Mouse (Mus musculus) C2C12 (cell line): ENCODE data around the gene Car7. TPM values are rescaled to one million over a fixed set of nuclear protein-coding genes. Genes with fewer than 3 reads are reported as not detected.

Experiments used
- H3K27me3 ChIP-seq: one replicate; pipeline ENCODE4 v1.6.1; 2011; ENCODE audit not compliant: control insufficient read depth, insufficient read depth, insufficient read length
- H3K36me3 ChIP-seq: one replicate; pipeline ENCODE4 v1.6.1; 2011; ENCODE audit not compliant: control insufficient read depth, insufficient read depth
- H3K4me3 ChIP-seq: one replicate; pipeline ENCODE4 v1.5.1; 2011; ENCODE audit warnings: mild to moderate bottlenecking, control low read depth; ENCODE audit not compliant: poor library complexity, insufficient read depth, severe bottlenecking
- H3K79me2 ChIP-seq: one replicate; pipeline ENCODE4 v1.6.1; 2011; ENCODE audit not compliant: control insufficient read depth, insufficient read depth
- H3K79me3 ChIP-seq: one replicate; pipeline ENCODE4 v1.6.1; 2011; ENCODE audit warnings: low read depth, control low read depth
- H3ac ChIP-seq: one replicate; pipeline ENCODE3; 2011; ENCODE audit warnings: low read depth; ENCODE audit not compliant: control insufficient read depth, insufficient read length
- CEBPB ChIP-seq: IDR thresholded peaks from one replicate; pipeline ENCODE4 v1.6.1; 2011; ENCODE audit warnings: low read depth, mild to moderate bottlenecking, control low read depth, moderate library complexity
- CTCF ChIP-seq: IDR thresholded peaks from one replicate; pipeline ENCODE4 v1.5.1; 2011; ENCODE audit not compliant: control insufficient read depth, insufficient read depth, insufficient read length
- FOSL1 ChIP-seq: IDR thresholded peaks from one replicate; pipeline ENCODE4 v1.8.0; 2011; ENCODE audit warnings: mild to moderate bottlenecking, low read length; ENCODE audit not compliant: poor library complexity, insufficient read depth, severe bottlenecking
- MAX ChIP-seq: IDR thresholded peaks from one replicate; pipeline ENCODE4 v1.6.1; 2011; ENCODE audit warnings: mild to moderate bottlenecking, control low read depth
- MYOD1 ChIP-seq: IDR thresholded peaks from one replicate; pipeline ENCODE4 v1.6.1; 2011; ENCODE audit warnings: low read depth; ENCODE audit not compliant: control insufficient read depth, insufficient read length
- MYOG ChIP-seq: IDR thresholded peaks from one replicate; pipeline ENCODE4 v1.6.1; 2011; ENCODE audit not compliant: control insufficient read depth, insufficient read length; ENCODE audit errors: extremely low read depth
- USF1 ChIP-seq: IDR thresholded peaks from one replicate; pipeline ENCODE4 v1.6.1; 2011; ENCODE audit warnings: low read depth, mild to moderate bottlenecking, control low read depth, moderate library complexity
- polyA plus RNA-seq: library from polyadenylated mRNA; unstranded; fragments of >200 nt; fragmentation: generic; extraction: Trizol; gene quantifications from one replicate; pipeline ENCODE4 v1.2.1, GENCODE M21; 2012; ENCODE audit warnings: missing spikeins

Car7 gene
- polyA plus RNA-seq, 1 experiment, result 0.16 TPM

GRCm38 (mm10) chr8:104557226-104557625 is 22.7 kb downstream of the Car7 start:
- no peaks in the 10 kb centered on the region for H3K79me2 ChIP-seq
- no peak for TF ChIP-seq FOSL1
- no peak for TF ChIP-seq CEBPB
- TF ChIP-seq CTCF, result no peak
- TF ChIP-seq MYOD1, result no peak
- no peak for TF ChIP-seq USF1
- no peak for TF ChIP-seq MYOG
- TF ChIP-seq MAX, result no peak
- no peak overlapping the region for H3K4me3 ChIP-seq
- peaks cover 19% of the 10 kb centered on the region for H3K27me3 ChIP-seq
- no peaks in the 10 kb centered on the region for H3K79me3 ChIP-seq
- H3K36me3 ChIP-seq, result no peaks in the 10 kb centered on the region
- H3ac ChIP-seq, result no peak overlapping the region

- Histone ChIP-seq H3K36me3 (no peaks in the 10 kb centered on the region), H3K79me3 (no peaks in the 10 kb centered on the region), H3ac (no peak overlapping the region), H3K4me3 (no peak overlapping the region), H3K79me2 (no peaks in the 10 kb centered on the region), H3K27me3 (peaks cover 2% of the 10 kb centered on the region)
- TF ChIP-seq MAX, result no peak
- TF ChIP-seq MYOG, result no peak
- TF ChIP-seq MYOD1, result no peak
- no peak for TF ChIP-seq CEBPB
- no peak for TF ChIP-seq FOSL1
- TF ChIP-seq CTCF, result no peak
- no peak for TF ChIP-seq USF1
Observed at GRCm38 (mm10) chr8:104560731-104561130, 26.2 kb downstream of the Car7 start.

GRCm38 (mm10) chr8:104564633-104565456 is 30.4 kb downstream of the Car7 start:
- Histone ChIP-seq H3K27me3 (no peaks in the 10 kb centered on the region), H3K79me2 (no peaks in the 10 kb centered on the region), H3K79me3 (no peaks in the 10 kb centered on the region), H3ac (no peak overlapping the region), H3K4me3 (no peak overlapping the region), H3K36me3 (no peaks in the 10 kb centered on the region)
- no peak for TF ChIP-seq FOSL1
- peak; percentile 73 for TF ChIP-seq CTCF

- no peaks in the 10 kb centered on the region for H3K79me3 ChIP-seq
- no peaks in the 10 kb centered on the region for H3K79me2 ChIP-seq
- TF ChIP-seq FOSL1, result no peak
- TF ChIP-seq MAX, result no peak
- TF ChIP-seq USF1, result no peak
- TF ChIP-seq MYOD1, result no peak
- no peak for TF ChIP-seq CTCF
- no peak for TF ChIP-seq CEBPB
- no peak for TF ChIP-seq MYOG
- no peak overlapping the region for H3ac ChIP-seq
- H3K27me3 ChIP-seq, result no peaks in the 10 kb centered on the region
- no peak overlapping the region for H3K4me3 ChIP-seq
- H3K36me3 ChIP-seq, result no peaks in the 10 kb centered on the region
Observed at GRCm38 (mm10) chr8:104565457-104565798, 30.9 kb downstream of the Car7 start.

- Histone ChIP-seq H3K36me3 (no peaks in the 10 kb centered on the region), H3K27me3 (peaks cover 3% of the 10 kb centered on the region), H3K4me3 (no peak overlapping the region), H3ac (no peak overlapping the region), H3K79me2 (no peaks in the 10 kb centered on the region), H3K79me3 (no peaks in the 10 kb centered on the region)
- no peak for TF ChIP-seq MYOG
- no peak for TF ChIP-seq CTCF
- TF ChIP-seq USF1, result no peak
- no peak for TF ChIP-seq FOSL1
- no peak for TF ChIP-seq CEBPB
- TF ChIP-seq MYOD1, result no peak
- TF ChIP-seq MAX, result no peak
Observed at GRCm38 (mm10) chr8:104569559-104569958, 35.1 kb downstream of the Car7 start.
